Mouse (Mus musculus) adrenal gland, postnatal 14 days (tissue): ENCODE data around the gene Fzd7. TPM values are rescaled to one million over a fixed set of nuclear protein-coding genes. Genes with fewer than 3 reads are reported as not detected.

Experiments used
- DNase-seq: peaks from one replicate; pipeline ENCODE4 v3.0.0; 2021; ENCODE audit warnings: mixed read lengths
- total RNA-seq: library from RNA; stranded (reverse); gene quantifications from 2 replicates; pipeline ENCODE4 v1.2.3, GENCODE M21; 2021

Fzd7 gene
- total RNA-seq, 1 experiment from 2014 or later = 13.7 TPM

- DNase-seq = no peak
Measured at GRCm38 (mm10) chr1:59470766-59471165, 11.5 kb upstream of the Fzd7 start.

DNA sequence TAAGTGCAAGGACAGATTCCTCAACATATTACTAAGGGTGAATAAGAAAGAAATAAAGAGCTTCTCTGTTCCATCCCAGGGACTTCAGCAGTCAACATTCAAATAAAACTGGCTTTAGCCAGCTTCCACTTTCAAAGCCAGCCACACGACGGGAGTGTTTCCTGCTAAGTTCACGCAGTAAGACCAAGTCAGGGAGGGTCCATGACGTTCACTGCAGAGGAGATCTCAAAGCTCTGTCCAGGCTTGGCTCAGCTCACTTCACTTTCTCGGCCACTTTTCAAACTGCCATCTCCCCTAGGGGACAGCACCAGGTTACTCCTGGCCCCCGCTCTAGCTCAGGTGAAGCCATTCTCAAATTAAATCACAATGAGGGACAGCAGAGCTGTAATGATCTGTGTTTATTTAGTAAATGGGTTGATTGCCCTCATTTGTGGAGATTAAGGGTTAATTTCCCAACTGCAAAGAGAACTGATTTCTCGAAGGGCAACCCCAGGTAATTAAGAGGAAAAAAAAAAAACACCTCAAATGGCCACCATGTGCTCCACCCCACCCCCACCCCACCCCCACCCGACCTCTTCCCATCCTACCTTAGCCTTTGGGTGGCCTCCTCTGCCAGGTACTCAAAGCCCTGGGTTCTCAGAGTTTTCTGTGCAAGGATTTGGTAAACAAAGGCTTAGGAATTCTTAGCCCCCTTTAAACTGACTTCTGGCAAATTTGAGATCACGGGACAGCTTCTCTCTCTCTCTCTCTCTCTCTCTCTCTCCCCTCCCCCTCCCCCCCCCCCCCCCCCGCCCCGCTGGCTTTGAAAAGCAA is 9.7 kb upstream of the Fzd7 start:
- DNase-seq = no peak

- no peak for DNase-seq
Measured at GRCm38 (mm10) chr1:59473181-59473555, 9.1 kb upstream of the Fzd7 start.

GRCm38 (mm10) chr1:59475618-59476017 is 6.6 kb upstream of the Fzd7 start:
- DNase-seq = no peak

- DNase-seq = no peak
Measured at GRCm38 (mm10) chr1:59478911-59479310, 3.3 kb upstream of the Fzd7 start.

DNA sequence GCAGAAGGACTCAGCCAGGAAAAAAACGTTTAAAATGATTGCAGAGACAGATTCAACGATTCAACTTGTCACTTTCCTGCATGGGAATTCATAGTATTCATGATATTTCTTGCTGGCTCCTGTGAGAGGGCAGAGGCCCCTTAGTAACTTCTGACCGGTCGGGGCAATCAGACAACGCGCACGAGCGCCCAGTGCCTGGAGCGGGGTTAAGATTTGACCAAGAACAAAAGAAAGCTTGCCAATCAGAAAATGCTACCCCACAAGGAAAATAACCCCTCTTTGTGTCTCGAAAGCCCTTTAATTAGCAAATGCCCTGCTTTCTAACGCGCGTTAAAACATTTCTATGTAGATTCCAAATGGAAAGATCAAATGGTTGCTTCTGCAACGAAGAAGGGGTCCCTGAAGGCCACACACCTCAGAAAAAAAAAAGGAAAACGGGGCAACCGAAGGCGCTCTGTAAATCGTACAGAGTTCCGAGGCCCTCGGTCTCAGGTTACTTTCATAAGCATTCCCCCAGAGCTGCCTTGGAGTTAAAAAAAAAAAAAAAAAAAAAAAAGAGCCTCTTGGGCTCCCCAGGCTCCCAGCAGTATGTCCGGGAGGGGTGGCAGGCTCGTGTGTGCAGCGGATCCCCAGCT is 1.3 kb upstream of the Fzd7 start:
- DNase-seq = peak; percentile 30

DNA sequence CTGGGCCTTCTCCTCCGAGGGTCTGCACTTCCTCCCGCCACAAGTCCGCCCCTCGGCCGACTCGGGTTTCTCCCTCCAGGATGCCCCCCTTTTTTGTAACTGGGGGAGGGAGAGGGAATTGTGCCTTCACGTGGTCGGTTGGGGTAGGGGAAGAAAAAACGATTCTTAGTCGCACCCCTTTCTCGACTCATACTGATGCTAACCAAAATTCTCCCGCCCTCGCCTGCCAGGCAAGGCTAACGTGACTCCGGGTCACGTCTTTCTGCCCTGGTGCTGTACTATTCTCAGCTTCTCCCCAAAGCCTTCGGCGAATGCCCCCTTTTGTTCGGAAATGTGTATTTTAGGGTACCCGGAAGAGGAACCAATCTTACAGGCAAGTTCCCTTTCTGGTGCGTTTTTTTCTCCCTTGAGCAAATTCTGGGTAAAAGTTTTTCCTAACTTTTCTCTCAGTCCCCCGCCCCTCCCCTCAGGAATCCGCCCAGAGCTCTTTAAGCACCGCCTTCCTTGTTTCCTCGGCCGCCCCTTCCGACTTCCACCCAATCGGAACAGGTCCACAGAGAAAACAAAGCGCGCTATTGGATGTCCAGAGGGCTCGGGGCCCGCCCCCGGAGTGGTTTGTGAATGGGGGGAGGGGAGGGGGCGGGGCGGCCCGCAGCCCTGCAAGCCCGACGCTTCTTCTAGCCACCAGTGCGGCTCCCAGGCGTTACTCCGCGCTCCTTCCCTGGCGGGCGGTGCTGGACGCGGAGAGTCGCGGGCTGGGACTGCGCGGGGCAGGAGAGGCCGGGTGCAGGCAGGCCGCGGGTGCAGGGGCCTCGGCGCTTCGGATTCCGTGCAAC is 550 bp upstream of the Fzd7 start:
- peak; percentile 97 for DNase-seq

- DNase-seq = peak; percentile 65
Measured at GRCm38 (mm10) chr1:59482696-59483520, 684 bp downstream of the Fzd7 start.

GRCm38 (mm10) chr1:59483521-59484245 is 1.5 kb downstream of the Fzd7 start:
- DNase-seq = peak; percentile 84

DNA sequence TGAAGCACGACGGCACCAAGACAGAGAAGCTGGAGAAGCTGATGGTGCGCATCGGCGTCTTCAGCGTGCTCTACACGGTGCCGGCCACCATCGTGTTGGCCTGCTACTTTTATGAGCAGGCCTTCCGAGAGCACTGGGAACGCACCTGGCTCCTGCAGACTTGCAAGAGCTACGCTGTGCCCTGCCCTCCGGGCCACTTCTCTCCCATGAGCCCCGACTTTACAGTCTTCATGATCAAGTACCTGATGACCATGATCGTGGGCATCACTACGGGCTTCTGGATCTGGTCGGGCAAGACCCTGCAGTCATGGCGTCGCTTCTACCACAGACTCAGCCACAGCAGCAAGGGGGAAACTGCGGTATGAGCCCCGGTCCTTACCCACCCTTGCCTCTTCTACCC is 2.1 kb downstream of the Fzd7 start:
- peak; percentile 25 for DNase-seq

GRCm38 (mm10) chr1:59484791-59485785 is 2.9 kb downstream of the Fzd7 start:
- peak; percentile 33 for DNase-seq

DNA sequence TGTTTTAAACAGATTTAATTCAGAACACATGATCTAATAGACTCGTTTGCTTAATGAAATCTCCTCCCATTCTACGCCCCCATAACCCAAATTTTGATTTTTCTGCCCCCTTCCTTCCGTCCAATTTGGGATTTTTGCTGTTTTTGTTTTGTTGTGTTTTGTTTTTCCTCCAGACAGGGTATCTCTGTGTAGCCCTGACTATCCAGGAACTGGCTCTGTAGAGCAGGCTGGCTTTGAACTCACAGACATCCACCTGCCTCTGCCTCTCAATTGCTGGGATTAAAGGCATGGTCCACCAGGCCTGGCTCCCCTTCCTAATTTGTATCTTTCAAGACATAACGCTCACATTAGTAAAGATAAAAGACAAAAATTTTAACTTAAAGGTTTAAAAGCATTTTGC is 3.6 kb downstream of the Fzd7 start:
- DNase-seq = no peak

- peak; percentile 75 for DNase-seq
Measured at GRCm38 (mm10) chr1:59487651-59488051, 5.4 kb downstream of the Fzd7 start.

- no peak for DNase-seq
Measured at GRCm38 (mm10) chr1:59488481-59488880, 6.3 kb downstream of the Fzd7 start.

GRCm38 (mm10) chr1:59488991-59489390 is 6.8 kb downstream of the Fzd7 start:
- DNase-seq = no peak

GRCm38 (mm10) chr1:59491517-59491916 is 9.3 kb downstream of the Fzd7 start:
- no peak for DNase-seq

- no peak for DNase-seq
Measured at GRCm38 (mm10) chr1:59492432-59492831, 10.2 kb downstream of the Fzd7 start.

- DNase-seq = no peak
Measured at GRCm38 (mm10) chr1:59495970-59496369, 13.7 kb downstream of the Fzd7 start.

- no peak for DNase-seq
Measured at GRCm38 (mm10) chr1:59497741-59498613, 15.8 kb downstream of the Fzd7 start.
